Mouse (Mus musculus): ENCODE measurements at regions not wholly inside any gene's neighbourhood (a gene's known extent, or its start where the extent isn't known, plus 50 kb on each side); places are given as distances from the start of the nearest gene placed in this dataset.
"Not testable (repeated sequence)": the region's sequence is repeated elsewhere in the genome, so short reads cannot be mapped to it uniquely, and the experiment has no call there.

DNA sequence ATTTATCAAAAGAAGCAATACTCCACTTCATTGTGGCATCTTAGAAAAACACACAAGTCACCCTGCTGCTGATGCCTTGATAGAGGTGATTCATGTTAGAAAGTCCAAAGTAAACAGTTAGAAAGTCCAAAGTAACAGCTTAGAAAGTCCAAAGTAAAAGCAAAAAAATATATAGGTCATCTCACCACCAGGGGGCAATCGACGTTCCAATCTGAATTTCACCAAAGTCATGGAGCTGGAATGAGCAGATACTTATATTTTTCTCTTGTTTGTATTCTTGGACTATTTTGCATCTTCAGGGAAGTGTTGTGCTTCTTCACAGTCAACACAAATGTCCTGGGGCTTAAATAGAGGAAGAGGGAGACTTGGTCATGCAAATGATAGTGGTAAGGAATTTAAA, 241.3 kb downstream of the Bmp2 start:
- TF ChIP-seq CTCF (IDR thresholded peaks at IDR 0.05; ENCODE audit: extremely low read depth, insufficient read depth, low read length) = peak; percentile 19; the same call in 1 of the 2 replicates
- no peak for TF ChIP-seq POLR2A (IDR thresholded peaks at IDR 0.05; ENCODE audit: extremely low read depth, insufficient read depth, low read length)
- no peaks in the 10 kb centered on the region; the same call in 1 of the 2 replicates for H3K4me1 ChIP-seq (ENCODE audit: control insufficient read depth, insufficient read depth, low read length)
- H3K27ac ChIP-seq (ENCODE audit: insufficient read depth, low read length) = no peak overlapping the region
- H3K4me3 ChIP-seq (ENCODE audit: insufficient read depth, low read length) = no peak overlapping the region

- H3K4me3 ChIP-seq (ENCODE audit: insufficient read depth, low read length) = no peak overlapping the region
- no peaks in the 10 kb centered on the region for H3K4me1 ChIP-seq (ENCODE audit: control insufficient read depth, insufficient read depth, low read length)
- no peak overlapping the region for H3K27ac ChIP-seq (ENCODE audit: insufficient read depth, low read length)
- TF ChIP-seq CTCF (IDR thresholded peaks at IDR 0.05; ENCODE audit: extremely low read depth, insufficient read depth, low read length) = no peak
These were observed 250.7 kb downstream of the Bmp2 start for GRCm38 (mm10) chr2:133802666-133803065.

DNA sequence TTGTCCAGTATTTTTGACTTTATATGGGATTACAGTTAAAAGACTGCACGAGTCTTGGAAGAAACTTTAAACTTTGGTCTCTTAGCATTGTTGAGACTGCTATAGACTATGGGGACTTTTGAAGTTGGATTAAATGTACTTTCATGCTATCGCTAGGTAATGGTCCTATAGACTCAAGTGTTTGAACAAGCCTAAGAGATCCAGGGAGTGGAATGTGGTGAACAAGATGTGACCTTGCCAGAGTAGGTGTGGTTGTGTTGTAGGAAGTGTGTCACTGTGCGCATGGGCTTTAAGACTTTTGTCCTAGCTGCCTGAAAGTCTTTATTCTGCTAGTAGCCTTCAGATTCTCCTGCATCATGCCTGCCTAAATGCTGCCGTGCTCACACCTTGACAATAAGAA, 269.5 kb downstream of the Bmp2 start:
- TF ChIP-seq CTCF (IDR thresholded peaks at IDR 0.05; ENCODE audit: extremely low read depth, insufficient read depth, low read length) (no peak), POLR2A (IDR thresholded peaks at IDR 0.05; ENCODE audit: extremely low read depth, insufficient read depth, low read length) (no peak)
- Histone ChIP-seq H3K4me1 (ENCODE audit: control insufficient read depth, insufficient read depth, low read length) (no peaks in the 10 kb centered on the region), H3K4me3 (ENCODE audit: insufficient read depth, low read length) (no peak overlapping the region), H3K27ac (ENCODE audit: insufficient read depth, low read length) (no peak overlapping the region)

- H3K4me1 ChIP-seq (ENCODE audit: control insufficient read depth, insufficient read depth, low read length) = no peaks in the 10 kb centered on the region
- TF ChIP-seq POLR2A (IDR thresholded peaks at IDR 0.05; ENCODE audit: extremely low read depth, insufficient read depth, low read length) (no peak), CTCF (IDR thresholded peaks at IDR 0.05; ENCODE audit: extremely low read depth, insufficient read depth, low read length) (no peak)
- H3K27ac ChIP-seq (ENCODE audit: insufficient read depth, low read length) = no peak overlapping the region
- H3K4me3 ChIP-seq (ENCODE audit: insufficient read depth, low read length) = no peak overlapping the region
These were observed 277.4 kb downstream of the Bmp2 start for GRCm38 (mm10) chr2:133829406-133829805.

DNA sequence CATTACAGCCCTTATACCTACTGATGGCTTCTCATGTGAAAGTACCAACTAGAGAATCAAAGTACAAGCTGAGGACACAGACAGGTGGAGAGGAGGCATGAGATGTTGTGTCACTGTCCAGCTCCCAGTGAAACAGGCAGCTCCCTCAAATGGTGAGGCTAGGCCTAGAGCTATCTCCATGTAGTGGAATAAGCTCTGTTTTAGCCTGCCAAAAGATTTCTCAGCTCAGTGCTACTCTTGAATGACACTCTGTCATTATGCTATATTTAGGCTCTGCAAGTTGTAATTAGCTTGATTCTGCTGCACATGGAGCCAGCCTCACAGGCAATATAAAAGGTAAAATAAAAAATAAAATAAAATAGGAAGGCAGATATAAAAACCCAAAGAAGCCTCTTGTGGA, 298.5 kb downstream of the Bmp2 start:
- TF ChIP-seq POLR2A (IDR thresholded peaks at IDR 0.05; ENCODE audit: extremely low read depth, insufficient read depth, low read length) (no peak), CTCF (IDR thresholded peaks at IDR 0.05; ENCODE audit: extremely low read depth, insufficient read depth, low read length) (no peak)
- Histone ChIP-seq H3K4me1 (ENCODE audit: control insufficient read depth, insufficient read depth, low read length) (no peaks in the 10 kb centered on the region), H3K4me3 (ENCODE audit: insufficient read depth, low read length) (no peak overlapping the region), H3K27ac (ENCODE audit: insufficient read depth, low read length) (no peak overlapping the region)

GRCm38 (mm10) chr2:133874982-133875381, 323.0 kb downstream of the Bmp2 start:
- not testable (repeated sequence) for H3K4me1 ChIP-seq (ENCODE audit: control insufficient read depth, insufficient read depth, low read length); H3K4me3 ChIP-seq (ENCODE audit: insufficient read depth, low read length); H3K27ac ChIP-seq (ENCODE audit: insufficient read depth, low read length)

- TF ChIP-seq POLR2A (IDR thresholded peaks at IDR 0.05; ENCODE audit: extremely low read depth, insufficient read depth, low read length) (no peak), CTCF (IDR thresholded peaks at IDR 0.05; ENCODE audit: extremely low read depth, insufficient read depth, low read length) (no peak)
- Histone ChIP-seq H3K27ac (ENCODE audit: insufficient read depth, low read length) (no peak overlapping the region), H3K4me3 (ENCODE audit: insufficient read depth, low read length) (no peak overlapping the region), H3K4me1 (ENCODE audit: control insufficient read depth, insufficient read depth, low read length) (no peaks in the 10 kb centered on the region)
These were observed 331.7 kb downstream of the Bmp2 start for GRCm38 (mm10) chr2:133883682-133884081.

GRCm38 (mm10) chr2:133906269-133906668, 354.3 kb downstream of the Bmp2 start:
- H3K4me3 ChIP-seq (ENCODE audit: insufficient read depth, low read length) = no peak overlapping the region
- H3K27ac ChIP-seq (ENCODE audit: insufficient read depth, low read length) = no peak overlapping the region
- TF ChIP-seq CTCF (IDR thresholded peaks at IDR 0.05; ENCODE audit: extremely low read depth, insufficient read depth, low read length) (no peak), POLR2A (IDR thresholded peaks at IDR 0.05; ENCODE audit: extremely low read depth, insufficient read depth, low read length) (no peak)
- H3K4me1 ChIP-seq (ENCODE audit: control insufficient read depth, insufficient read depth, low read length) = no peaks in the 10 kb centered on the region
